Mouse (Mus musculus) CH12.LX (cell line): ENCODE results near the gene Gldc. TPM values are rescaled to one million over a fixed set of nuclear protein-coding genes. Genes with fewer than 3 reads are reported as not detected.

Experiments used
- DNase-seq: peaks from one replicate; pipeline ENCODE4 v3.0.0-alpha.2; 2013; ENCODE audit errors: extremely low read depth
- H3K27ac ChIP-seq: 2 replicates; pipeline ENCODE4 v1.5.1; 2012; ENCODE audit warnings: low read depth, mild to moderate bottlenecking, control low read depth, moderate library complexity; ENCODE audit not compliant: insufficient read depth
- H3K27me3 ChIP-seq: replicated peaks from 2 replicates; pipeline ENCODE3; 2012; ENCODE audit warnings: inconsistent platforms
- H3K36me3 ChIP-seq, 2 experiments: replicated peaks in 1 of 2; 2 replicates each; pipeline versions ENCODE3 to v1.6.1; 2012; ENCODE audit warnings: inconsistent platforms in 1 of 2, low read length in 1 of 2, mild to moderate bottlenecking in 1 of 2, mixed read lengths in 1 of 2, moderate library complexity in 1 of 2; ENCODE audit not compliant: control insufficient read depth in 1 of 2, insufficient read depth in 1 of 2
- H3K4me1 ChIP-seq, 2 experiments: 2 replicates each; pipeline ENCODE4 v1.6.1; 2012; ENCODE audit warnings: inconsistent platforms in 1 of 2, moderate library complexity in 1 of 2; ENCODE audit not compliant: insufficient read depth in 2 of 2, control insufficient read depth in 1 of 2
- H3K4me2 ChIP-seq: 2 replicates; pipeline ENCODE4 v1.6.1; 2012; ENCODE audit warnings: low read depth, mild to moderate bottlenecking, control low read depth; ENCODE audit not compliant: poor library complexity, insufficient read depth, severe bottlenecking
- H3K4me3 ChIP-seq, 3 experiments: fragments of 150-350 bp in 1 of 3; sonication (generic) in 1 of 3; replicated peaks in 1 of 3; 2 replicates each; pipeline versions ENCODE3 to v1.5.1; 2011 to 2012; ENCODE audit warnings: low read depth in 2 of 3, low read length in 2 of 3, mild to moderate bottlenecking in 2 of 3, moderate library complexity in 2 of 3, control low read depth in 1 of 3, improper control_type of control experiment in 1 of 3, inconsistent platforms in 1 of 3, mixed read lengths in 1 of 3; ENCODE audit not compliant: poor library complexity in 1 of 3
- H3K79me2 ChIP-seq: replicated peaks from 2 replicates; pipeline ENCODE4 v1.6.1; 2012; ENCODE audit warnings: mild to moderate bottlenecking, moderate library complexity; ENCODE audit not compliant: control insufficient read depth, poor library complexity, insufficient read depth, severe bottlenecking; ENCODE audit errors: extremely low read depth
- H3K9ac ChIP-seq: 2 replicates; pipeline ENCODE4 v1.6.1; 2012; ENCODE audit warnings: low read depth, mild to moderate bottlenecking, control low read depth, moderate library complexity; ENCODE audit not compliant: insufficient read depth
- H3K9me3 ChIP-seq: replicated peaks from 2 replicates; pipeline ENCODE3; 2012; ENCODE audit warnings: low read length, inconsistent platforms, mixed read lengths
- BHLHE40 ChIP-seq: IDR thresholded peaks from 2 replicates; pipeline ENCODE4 v1.6.1; 2011; ENCODE audit warnings: mild to moderate bottlenecking, low read depth, low read length, improper control_type of control experiment
- CHD1 ChIP-seq: IDR thresholded peaks from 2 replicates; pipeline ENCODE4 v1.6.1; 2012; ENCODE audit warnings: low read depth, low read length, improper control_type of control experiment, inconsistent platforms
- CHD2 ChIP-seq: IDR thresholded peaks from 2 replicates; pipeline ENCODE4 v1.6.1; 2011; ENCODE audit warnings: low read length, improper control_type of control experiment
- CTCF ChIP-seq, 2 experiments: IDR thresholded peaks in 1 of 2; conservative IDR thresholded peaks in 1 of 2; 2 replicates each; pipeline ENCODE4 v1.5.1; 2011 to 2012; ENCODE audit warnings: low read depth in 2 of 2, low read length in 2 of 2, improper control_type of control experiment in 1 of 2, inconsistent platforms in 1 of 2, mild to moderate bottlenecking in 1 of 2, moderate library complexity in 1 of 2
- E2F4 ChIP-seq: IDR thresholded peaks from 2 replicates; pipeline ENCODE4 v1.6.1; 2011; ENCODE audit warnings: low read depth, low read length, improper control_type of control experiment; ENCODE audit not compliant: insufficient replicate concordance
- ELF1 ChIP-seq: IDR thresholded peaks from 2 replicates; pipeline ENCODE4 v1.6.1; 2014; ENCODE audit warnings: low read depth, mild to moderate bottlenecking, inconsistent platforms, low read length, improper control_type of control experiment
- EP300 ChIP-seq: IDR thresholded peaks from 2 replicates; pipeline ENCODE4 v1.6.1; 2011; ENCODE audit warnings: low read length, improper control_type of control experiment
- ETS1 ChIP-seq: conservative IDR thresholded peaks from 2 replicates; pipeline ENCODE4 v1.6.1; 2012; ENCODE audit warnings: low read depth, mild to moderate bottlenecking, inconsistent platforms, low read length, improper control_type of control experiment, moderate library complexity
- GABPA ChIP-seq: IDR thresholded peaks from 2 replicates; pipeline ENCODE4 v1.6.1; 2012; ENCODE audit warnings: low read depth, low read length, improper control_type of control experiment, inconsistent platforms; ENCODE audit not compliant: insufficient replicate concordance
- HCFC1 ChIP-seq: IDR thresholded peaks from 2 replicates; pipeline ENCODE4 v1.6.1; 2012; ENCODE audit warnings: low read depth, mild to moderate bottlenecking, inconsistent platforms, low read length, improper control_type of control experiment
- IRF4 ChIP-seq: IDR thresholded peaks from 2 replicates; pipeline ENCODE4 v1.6.1; 2014; ENCODE audit warnings: low read depth, mild to moderate bottlenecking, inconsistent platforms, low read length, improper control_type of control experiment
- JUN ChIP-seq: IDR thresholded peaks from 2 replicates; pipeline ENCODE4 v1.6.1; 2011; ENCODE audit warnings: low read depth, mild to moderate bottlenecking, low read length, improper control_type of control experiment, moderate library complexity; ENCODE audit not compliant: insufficient read depth
- JUND ChIP-seq: conservative IDR thresholded peaks from 2 replicates; pipeline ENCODE4 v1.6.1; 2011; ENCODE audit warnings: low read depth, low read length, improper control_type of control experiment
- KAT2A ChIP-seq: IDR thresholded peaks from 2 replicates; pipeline ENCODE4 v1.6.1; 2012; ENCODE audit warnings: low read length, improper control_type of control experiment, inconsistent platforms; ENCODE audit not compliant: insufficient replicate concordance
- MAFK ChIP-seq: IDR thresholded peaks from 2 replicates; pipeline ENCODE4 v1.6.1; 2011; ENCODE audit warnings: low read length, improper control_type of control experiment; ENCODE audit not compliant: insufficient replicate concordance
- MAX ChIP-seq: IDR thresholded peaks from 2 replicates; pipeline ENCODE4 v1.6.1; 2011; ENCODE audit warnings: low read length, improper control_type of control experiment
- MAZ ChIP-seq: IDR thresholded peaks from 2 replicates; pipeline ENCODE4 v1.6.1; 2012; ENCODE audit warnings: low read depth, mild to moderate bottlenecking, inconsistent platforms, low read length, improper control_type of control experiment, moderate library complexity
- MEF2A ChIP-seq: IDR thresholded peaks from 2 replicates; pipeline ENCODE4 v1.6.1; 2014; ENCODE audit warnings: low read depth, mild to moderate bottlenecking, inconsistent platforms, low read length, improper control_type of control experiment, borderline replicate concordance
- MXI1 ChIP-seq: IDR thresholded peaks from 2 replicates; pipeline ENCODE4 v1.6.1; 2011; ENCODE audit warnings: mild to moderate bottlenecking, low read depth, low read length, improper control_type of control experiment
- MYC ChIP-seq: IDR thresholded peaks from 2 replicates; pipeline ENCODE4 v1.6.1; 2011; ENCODE audit warnings: low read depth, mild to moderate bottlenecking, improper control_type of control experiment, low read length
- NELFE ChIP-seq: IDR thresholded peaks from 2 replicates; pipeline ENCODE4 v1.6.1; 2011; ENCODE audit warnings: low read depth, low read length, improper control_type of control experiment
- NRF1 ChIP-seq: IDR thresholded peaks from 2 replicates; pipeline ENCODE4 v1.6.1; 2014; ENCODE audit warnings: low read depth, mild to moderate bottlenecking, inconsistent platforms, low read length, improper control_type of control experiment, moderate library complexity
- PAX5 ChIP-seq: IDR thresholded peaks from 2 replicates; pipeline ENCODE4 v1.6.1; 2012; ENCODE audit warnings: low read length, inconsistent platforms, mixed read lengths
- POLR2A ChIP-seq: IDR thresholded peaks from 2 replicates; pipeline ENCODE4 v1.6.1; 2011; ENCODE audit warnings: low read depth, mild to moderate bottlenecking, improper control_type of control experiment, low read length
- POLR2AphosphoS2 ChIP-seq: IDR thresholded peaks from 2 replicates; pipeline ENCODE4 v1.6.1; 2011; ENCODE audit warnings: low read depth, low read length, improper control_type of control experiment
- RAD21 ChIP-seq: IDR thresholded peaks from 2 replicates; pipeline ENCODE4 v1.6.1; 2011; ENCODE audit warnings: low read depth, mild to moderate bottlenecking, low read length, improper control_type of control experiment, moderate library complexity
- RCOR1 ChIP-seq: conservative IDR thresholded peaks from 2 replicates; pipeline ENCODE4 v1.6.1; 2012; ENCODE audit warnings: low read depth, mild to moderate bottlenecking, inconsistent platforms, low read length, improper control_type of control experiment
- SIN3A ChIP-seq: IDR thresholded peaks from 2 replicates; pipeline ENCODE4 v1.6.1; 2012; ENCODE audit warnings: low read length, improper control_type of control experiment, inconsistent platforms
- SMC3 ChIP-seq: IDR thresholded peaks from 2 replicates; pipeline ENCODE4 v1.6.1; 2011; ENCODE audit warnings: low read depth, low read length, improper control_type of control experiment
- TBP ChIP-seq: conservative IDR thresholded peaks from 2 replicates; pipeline ENCODE4 v1.6.1; 2011; ENCODE audit warnings: low read depth, low read length, improper control_type of control experiment
- TCF12 ChIP-seq: IDR thresholded peaks from 2 replicates; pipeline ENCODE4 v1.6.1; 2014; ENCODE audit warnings: low read depth, mild to moderate bottlenecking, inconsistent platforms, low read length, improper control_type of control experiment
- UBTF ChIP-seq: IDR thresholded peaks from 2 replicates; pipeline ENCODE4 v1.6.1; 2012; ENCODE audit warnings: low read depth, mild to moderate bottlenecking, inconsistent platforms, low read length, improper control_type of control experiment, moderate library complexity
- USF1 ChIP-seq: IDR thresholded peaks from 2 replicates; pipeline ENCODE4 v1.6.1; 2014; ENCODE audit warnings: low read depth, mild to moderate bottlenecking, inconsistent platforms, low read length, improper control_type of control experiment
- USF2 ChIP-seq: conservative IDR thresholded peaks from 2 replicates; pipeline ENCODE4 v1.6.1; 2011; ENCODE audit warnings: low read depth, low read length, improper control_type of control experiment
- ZC3H11A ChIP-seq: IDR thresholded peaks from 2 replicates; pipeline ENCODE4 v1.6.1; 2012; ENCODE audit warnings: low read depth, mild to moderate bottlenecking, inconsistent platforms, low read length, improper control_type of control experiment
- ZKSCAN1 ChIP-seq: IDR thresholded peaks from 2 replicates; pipeline ENCODE4 v1.6.1; 2012; ENCODE audit warnings: low read depth, inconsistent platforms, low read length, improper control_type of control experiment, borderline replicate concordance
- ZMIZ1 ChIP-seq: IDR thresholded peaks from 2 replicates; pipeline ENCODE4 v1.6.1; 2012; ENCODE audit warnings: low read depth, mild to moderate bottlenecking, inconsistent platforms, low read length, improper control_type of control experiment
- ZNF384 ChIP-seq: IDR thresholded peaks from 2 replicates; pipeline ENCODE4 v1.6.1; 2012; ENCODE audit warnings: low read depth, low read length, improper control_type of control experiment, inconsistent platforms
- dilution Hi-C: fragments of 300-500 bp; cut with MboI; formaldehyde crosslinking; loops from 2 replicates; pipeline ENCODE4 v1.14.3; 2020; ENCODE audit warnings: low sequenced_read_pairs; ENCODE audit not compliant: extremely low pct_unique_long_range_greater_than_20kb, extremely low pct_ligation_motif_present
- in situ Hi-C: fragments of 300-500 bp; cut with MboI; formaldehyde crosslinking; loops from 3 replicates; pipeline ENCODE4 v1.14.3; 2019; ENCODE audit warnings: low sequenced_read_pairs, low pct_ligation_motif_present, low pct_unique_long_range_greater_than_20kb, mixed read lengths
- polyA plus RNA-seq: library from polyadenylated mRNA; unstranded; fragments of >175 nt; gene quantifications from 2 replicates; pipeline ENCODE4 v1.2.1, GENCODE M21; 2012; ENCODE audit warnings: low read depth; ENCODE audit not compliant: insufficient read length
- total RNA-seq, 2 experiments: library from RNA; depleted of rRNA; stranded (reverse); fragments of 300-350 nt in 1 of 2; fragments of >200 nt in 1 of 2; gene quantifications; 2 replicates each; pipeline ENCODE4 v1.2.3; 2012 to 2014

Gene Gldc
- total and polyA plus RNA-seq, 3 experiments, result 0.30 to 1.8 (median 0.64) TPM

- Histone ChIP-seq H3K9me3 (no peaks in the 10 kb centered on the region), H3K36me3 (no peaks in the 10 kb centered on the region), H3K27me3 (no peaks in the 10 kb centered on the region), H3K79me2 (no peaks in the 10 kb centered on the region), H3K9ac (peak overlapping the region; percentile 62), H3K4me2 (peak overlapping the region; percentile 69), H3K27ac (peak overlapping the region; percentile 75), H3K4me1 (peaks cover 14 to 19% of the 10 kb centered on the region in 2 experiments), H3K4me3 (peak overlapping the region in 2 of 3 experiments; percentile 37 to 55)
- in situ Hi-C loops, result loop anchor here (10.0 kb wide), 2 partner anchors 78 to 438 kb away; partner anchors contain the start of gene Uhrf2
- dilution Hi-C loops, result no loop called here
- no peak for DNase-seq
- no peak for TF ChIP-seq CHD1
- TF ChIP-seq SMC3, result no peak
- TF ChIP-seq MXI1, result no peak
- no peak for TF ChIP-seq UBTF
- peak; percentile 54; the same call in 1 of the 2 replicates for TF ChIP-seq SIN3A
- TF ChIP-seq NRF1, result no peak
- TF ChIP-seq MEF2A, result peak; percentile 55
- TF ChIP-seq TCF12, result peak; percentile 46; the same call in 1 of the 2 replicates
- no peak for TF ChIP-seq USF1
- peak; percentile 89 for TF ChIP-seq ETS1
- no peak for TF ChIP-seq E2F4
- 0 out of 2 replicates have a peak, but pooled peaks have one; percentile 13 for TF ChIP-seq POLR2A
- no peak for TF ChIP-seq USF2
- TF ChIP-seq CHD2, result no peak
- peak; percentile 41; the same call in 1 of the 2 replicates for TF ChIP-seq BHLHE40
- TF ChIP-seq IRF4, result no peak
- TF ChIP-seq KAT2A, result no peak
- no peak for TF ChIP-seq RCOR1
- no peak for TF ChIP-seq HCFC1
- TF ChIP-seq CTCF (conservative IDR thresholded peaks at IDR 0.05 in 1 of 2, IDR thresholded peaks at IDR 0.05 in 1 of 2; ENCODE audit: low read depth in 2 of 2, low read length in 2 of 2), result no peak
- TF ChIP-seq GABPA, result no peak
- no peak for TF ChIP-seq MAZ
- TF ChIP-seq ZMIZ1, result no peak
- TF ChIP-seq ELF1, result no peak
- TF ChIP-seq MYC, result 0 out of 2 replicates have a peak, but pooled peaks have one; percentile 49
- peak; percentile 61; the same call in 1 of the 2 replicates for TF ChIP-seq JUN
- TF ChIP-seq MAX, result peak; percentile 52
- no peak for TF ChIP-seq ZNF384
- no peak for TF ChIP-seq TBP
- TF ChIP-seq RAD21, result no peak
- 0 out of 2 replicates have a peak, but pooled peaks have one; percentile 14 for TF ChIP-seq NELFE
- no peak for TF ChIP-seq ZKSCAN1
- peak; percentile 73 for TF ChIP-seq EP300
- no peak for TF ChIP-seq PAX5
- TF ChIP-seq ZC3H11A, result no peak
- TF ChIP-seq JUND, result no peak; the same call in 1 of the 2 replicates
- 0 out of 2 replicates have a peak, but pooled peaks have one; percentile 33 for TF ChIP-seq MAFK
- no peak for TF ChIP-seq POLR2AphosphoS2
Measured at GRCm38 (mm10) chr19:30112961-30113688, 62.1 kb downstream of the Gldc start.
